Mouse (Mus musculus) forebrain, embryonic 11.5 days (tissue): ENCODE results near the gene Bfar. TPM values are rescaled to one million over a fixed set of nuclear protein-coding genes. Genes with fewer than 3 reads are reported as not detected.

Experiments
- ATAC-seq: fragments of 200-750 bp; cut with Nextera tagmentation; replicated peaks from 2 replicates; pipeline ENCODE4 v1.8.0; 2017; ENCODE audit warnings: moderate TSS enrichment; ENCODE audit not compliant: low FRiP score
- DNase-seq: peaks from one replicate; pipeline ENCODE4 v3.0.0-alpha.2; 2017; ENCODE audit warnings: low spot score
- H3K27ac ChIP-seq: fragments of 300-500 bp; sonication (generic); 2 replicates; pipeline ENCODE4 v1.5.1; 2014; ENCODE audit warnings: low read depth, low read length
- H3K27me3 ChIP-seq: fragments of 300-500 bp; sonication (generic); 2 replicates; pipeline ENCODE4 v1.6.1; 2014; ENCODE audit warnings: mild to moderate bottlenecking, low read length, mixed read lengths; ENCODE audit not compliant: control insufficient read depth, insufficient read depth
- H3K36me3 ChIP-seq: fragments of 300-500 bp; sonication (generic); 2 replicates; pipeline ENCODE4 v1.6.1; 2014; ENCODE audit warnings: mild to moderate bottlenecking, low read length, moderate library complexity, mixed read lengths; ENCODE audit not compliant: control insufficient read depth, insufficient read depth
- H3K4me1 ChIP-seq: fragments of 300-500 bp; sonication (generic); replicated peaks from 2 replicates; pipeline ENCODE4 v1.6.1; 2014; ENCODE audit warnings: low read length, mixed read lengths; ENCODE audit not compliant: control insufficient read depth, insufficient read depth
- H3K4me2 ChIP-seq: fragments of 300-500 bp; sonication (generic); 2 replicates; pipeline ENCODE4 v1.6.1; 2014; ENCODE audit warnings: low read depth, mild to moderate bottlenecking, low read length, moderate library complexity, mixed read lengths; ENCODE audit not compliant: severe bottlenecking
- H3K4me3 ChIP-seq: fragments of 300-500 bp; sonication (generic); 2 replicates; pipeline ENCODE4 v1.5.1; 2014; ENCODE audit warnings: low read depth, low read length
- H3K9ac ChIP-seq: fragments of 300-500 bp; sonication (generic); 2 replicates; pipeline ENCODE4 v1.6.1; 2014; ENCODE audit warnings: low read length
- H3K9me3 ChIP-seq: fragments of 300-500 bp; sonication (generic); 2 replicates; pipeline ENCODE4 v1.6.1; 2016; ENCODE audit warnings: low read length, mixed read lengths; ENCODE audit not compliant: control insufficient read depth
- WGBS: fragments of 180-500 bp; shearing (Covaris S2); extraction: QIAGEN DNeasy Blood & Tissue Kit; methylation state at CpG from one replicate; pipeline ENCODE4 v1.1.7; 2014; 5-methylcytosine and 5-hydroxymethylcytosine counted together
- polyA plus RNA-seq: library from polyadenylated mRNA; unstranded; fragments of >200 nt; fragmentation: Nextera tagmentation; extraction: Ambion mirVana; gene quantifications from 2 replicates; pipeline ENCODE4 v1.2.1, GENCODE M21; 2014

Gene Bfar
- polyA plus RNA-seq, 1 experiment from 2014 or later = 41.2 TPM

GRCm38 (mm10) chr16:13698998-13699397 lies 27.3 kb downstream of the Bfar start:
- WGBS = 89% methylated on average over 7 of the region's 7 CpGs
- no peaks in the 10 kb centered on the region for H3K9me3 ChIP-seq
- ATAC-seq (no peak), DNase-seq (no peak)
- H3K9ac ChIP-seq = no peak overlapping the region
- H3K36me3 ChIP-seq = peaks cover 5% of the 10 kb centered on the region; the same call in 1 of the 2 replicates
- no peaks in the 10 kb centered on the region for H3K27me3 ChIP-seq
- H3K4me1 ChIP-seq = no peaks in the 10 kb centered on the region
- no peak overlapping the region for H3K27ac ChIP-seq
- H3K4me2 ChIP-seq = no peak overlapping the region
- no peak overlapping the region for H3K4me3 ChIP-seq

GRCm38 (mm10) chr16:13702184-13702583 lies 30.5 kb downstream of the Bfar start:
- Histone ChIP-seq H3K9ac (no peak overlapping the region), H3K9me3 (no peaks in the 10 kb centered on the region), H3K27me3 (no peaks in the 10 kb centered on the region), H3K4me1 (no peaks in the 10 kb centered on the region), H3K36me3 (peaks cover 3% of the 10 kb centered on the region; the same call in 1 of the 2 replicates), H3K4me2 (no peak overlapping the region), H3K27ac (no peak overlapping the region), H3K4me3 (no peak overlapping the region)
- WGBS = 92% methylated on average over 7 of the region's 7 CpGs
- ATAC-seq = no peak
- no peak for DNase-seq

- Histone ChIP-seq H3K27me3 (no peaks in the 10 kb centered on the region), H3K4me2 (no peak overlapping the region), H3K9me3 (no peaks in the 10 kb centered on the region), H3K9ac (no peak overlapping the region), H3K27ac (no peak overlapping the region), H3K4me1 (no peaks in the 10 kb centered on the region), H3K36me3 (no peaks in the 10 kb centered on the region), H3K4me3 (no peak overlapping the region)
- DNase-seq (no peak), ATAC-seq (no peak)
- WGBS = 94% methylated on average over 10 of the region's 10 CpGs
Measured at GRCm38 (mm10) chr16:13704676-13705075, 33.0 kb downstream of the Bfar start.

- Histone ChIP-seq H3K4me3 (no peak overlapping the region), H3K27ac (no peak overlapping the region), H3K4me2 (no peak overlapping the region), H3K27me3 (no peaks in the 10 kb centered on the region), H3K36me3 (no peaks in the 10 kb centered on the region), H3K4me1 (no peaks in the 10 kb centered on the region), H3K9me3 (no peaks in the 10 kb centered on the region), H3K9ac (no peak overlapping the region)
- no peak for ATAC-seq
- DNase-seq = no peak
- WGBS = 97% methylated on average over 3 of the region's 3 CpGs
Measured at GRCm38 (mm10) chr16:13714910-13715309, 43.3 kb downstream of the Bfar start.

- DNase-seq = no peak
- 85% methylated on average over 2 of the region's 2 CpGs for whole genome bisulfite sequencing
Measured at GRCm38 (mm10) chr16:13716821-13717553, 45.3 kb downstream of the Bfar start.

GRCm38 (mm10) chr16:13722937-13723336 lies 51.3 kb downstream of the Bfar start:
- 34% methylated on average over 10 of the region's 10 CpGs for WGBS
- no peak overlapping the region for H3K9ac ChIP-seq
- ATAC-seq = no peak
- H3K4me1 ChIP-seq = no peaks in the 10 kb centered on the region
- no peak overlapping the region for H3K4me3 ChIP-seq
- H3K4me2 ChIP-seq = no peak overlapping the region
- H3K36me3 ChIP-seq = no peaks in the 10 kb centered on the region
- H3K9me3 ChIP-seq = no peaks in the 10 kb centered on the region
- no peak for DNase-seq
- no peak overlapping the region for H3K27ac ChIP-seq
- H3K27me3 ChIP-seq = no peaks in the 10 kb centered on the region

More at GRCm38 (mm10) chr16:13716821-13717553, 45.3 kb downstream of the Bfar start:
- Histone ChIP-seq H3K9me3 (no peaks in the 10 kb centered on the region), H3K36me3 (no peaks in the 10 kb centered on the region), H3K4me2 (no peak overlapping the region), H3K4me1 (no peaks in the 10 kb centered on the region), H3K27ac (no peak overlapping the region), H3K9ac (no peak overlapping the region), H3K4me3 (no peak overlapping the region), H3K27me3 (no peaks in the 10 kb centered on the region)
- ATAC-seq = no peak

- no peak for DNase-seq
- Histone ChIP-seq H3K27me3 (no peaks in the 10 kb centered on the region), H3K4me2 (no peak overlapping the region), H3K4me1 (no peaks in the 10 kb centered on the region), H3K9ac (no peak overlapping the region), H3K4me3 (no peak overlapping the region), H3K9me3 (no peaks in the 10 kb centered on the region), H3K27ac (no peak overlapping the region), H3K36me3 (no peaks in the 10 kb centered on the region)
- 90% methylated on average over 5 of the region's 5 CpGs for WGBS
- no peak for ATAC-seq
Measured at GRCm38 (mm10) chr16:13727811-13728335, 56.2 kb downstream of the Bfar start.

- no peak for ATAC-seq
- Histone ChIP-seq H3K36me3 (no peaks in the 10 kb centered on the region), H3K4me2 (no peak overlapping the region), H3K9me3 (no peaks in the 10 kb centered on the region), H3K4me3 (no peak overlapping the region), H3K4me1 (no peaks in the 10 kb centered on the region), H3K27ac (no peak overlapping the region), H3K9ac (no peak overlapping the region), H3K27me3 (no peaks in the 10 kb centered on the region)
- WGBS = 75% methylated on average over 4 of the region's 4 CpGs
- no peak for DNase-seq
Measured at GRCm38 (mm10) chr16:13729428-13729827, 57.8 kb downstream of the Bfar start.
